Mouse (Mus musculus) layer of hippocampus, postnatal 10 days (tissue): Measurements from ENCODE around the gene Zic1. TPM values are rescaled to one million over a fixed set of nuclear protein-coding genes. Genes with fewer than 3 reads are reported as not detected.

Experiments used
- DNase-seq, 2 experiments: peaks; one replicate each; pipeline ENCODE4 v3.0.0; 2021; ENCODE audit warnings: low spot score in 2 of 2
- total RNA-seq, 2 experiments: library from RNA; stranded (reverse); gene quantifications; 2 replicates each; pipeline ENCODE4 v1.2.3; 2021

Zic1 gene
- total RNA-seq, 2 experiments from 2014 or later: 16.7 to 25.1 TPM

DNA sequence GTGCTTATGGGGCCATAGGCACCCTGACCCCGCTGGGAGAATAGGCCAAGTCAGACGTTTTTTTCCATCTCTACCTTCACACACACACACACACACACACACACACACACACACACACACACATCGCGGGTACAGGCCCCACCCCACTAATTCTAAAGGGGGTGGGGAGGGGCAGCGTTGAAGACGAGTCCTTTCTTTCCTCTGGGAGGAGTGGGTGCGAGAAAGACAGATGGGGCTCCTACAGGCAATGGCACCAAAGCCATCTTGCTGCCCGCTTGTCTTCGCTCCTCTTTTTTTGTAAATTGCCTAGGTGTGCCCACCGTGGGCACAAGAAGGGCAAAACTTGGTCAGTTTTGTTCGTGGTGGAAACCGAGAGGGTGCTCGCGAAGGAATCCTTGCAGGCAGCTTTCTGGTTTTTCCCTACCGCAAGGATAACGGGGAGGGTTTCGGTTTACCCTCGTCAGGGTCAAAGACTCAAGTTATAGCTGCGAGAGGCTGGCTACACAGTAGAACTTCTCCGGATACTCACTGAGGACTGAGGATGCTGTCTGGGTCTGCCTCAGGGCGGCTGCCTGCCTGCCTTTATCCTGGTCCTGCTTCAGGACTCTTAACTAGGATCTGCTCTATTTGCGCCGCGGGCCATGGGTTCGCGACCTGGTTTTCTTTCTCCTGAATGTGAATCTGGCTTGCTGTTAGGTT, 3.8 kb upstream of the Zic1 start:
- no peak for DNase-seq

DNA sequence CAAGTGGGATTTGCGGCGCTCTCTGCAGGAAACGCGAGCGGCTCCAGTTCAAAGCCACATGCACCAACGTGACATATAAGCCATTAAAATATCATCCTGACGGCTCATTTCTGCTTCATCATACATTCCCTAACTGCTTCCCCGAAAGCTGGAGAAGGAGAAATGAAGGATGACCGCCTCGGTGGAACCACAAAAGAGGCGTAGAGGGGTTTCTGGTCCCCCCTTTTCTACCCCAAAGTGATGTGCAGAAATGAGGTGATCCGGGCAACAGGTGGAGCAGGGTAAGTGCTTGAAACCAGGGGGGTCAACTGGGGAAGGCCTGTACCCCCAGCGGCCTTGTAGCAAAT, 3.3 kb upstream of the Zic1 start:
- no peak for DNase-seq

- no peak for DNase-seq
Observed at GRCm38 (mm10) chr9:91368150-91368549, 2.5 kb upstream of the Zic1 start.

DNA sequence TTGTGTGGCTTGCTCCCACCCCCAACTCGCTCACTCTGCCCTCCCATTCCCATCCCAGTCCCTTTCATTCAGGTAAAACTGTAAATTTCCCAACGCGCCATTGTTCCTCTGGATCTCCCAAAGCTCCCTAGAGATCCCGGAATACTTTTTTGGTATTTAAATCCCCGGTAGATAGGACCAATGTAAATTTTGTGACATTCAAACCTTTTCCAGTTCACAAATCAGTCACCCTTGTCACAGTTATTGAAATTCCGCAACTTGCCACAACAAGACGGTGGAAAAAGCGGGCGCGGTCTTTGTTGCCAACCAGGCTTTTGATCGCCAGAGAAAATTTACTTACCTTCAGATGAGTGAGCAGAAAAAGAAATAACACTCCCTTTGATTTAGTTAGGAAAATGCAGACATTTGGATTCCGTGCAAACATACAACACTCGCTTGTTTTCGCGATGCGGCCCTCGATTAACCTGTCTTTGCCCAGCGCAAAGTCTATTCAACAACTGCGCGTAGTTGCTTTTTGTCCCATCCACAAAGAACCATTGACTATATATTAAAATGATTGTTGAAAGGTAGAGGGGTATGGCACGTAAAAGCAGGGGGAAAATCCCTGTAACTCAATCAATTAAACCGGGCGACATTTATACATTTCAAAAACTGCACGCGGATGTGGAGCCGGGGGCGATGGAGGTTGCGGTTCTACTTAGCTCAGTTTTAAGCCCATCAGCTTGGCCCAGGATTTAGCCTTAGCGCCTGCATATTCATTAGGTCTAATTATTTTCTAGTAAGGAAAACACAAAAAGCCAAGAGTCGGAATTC, 1.6 kb upstream of the Zic1 start:
- peak in 1 of 2 experiments; percentile 17 for DNase-seq

- DNase-seq: no peak
Observed at GRCm38 (mm10) chr9:91366226-91366998, 802 bp upstream of the Zic1 start.

DNA sequence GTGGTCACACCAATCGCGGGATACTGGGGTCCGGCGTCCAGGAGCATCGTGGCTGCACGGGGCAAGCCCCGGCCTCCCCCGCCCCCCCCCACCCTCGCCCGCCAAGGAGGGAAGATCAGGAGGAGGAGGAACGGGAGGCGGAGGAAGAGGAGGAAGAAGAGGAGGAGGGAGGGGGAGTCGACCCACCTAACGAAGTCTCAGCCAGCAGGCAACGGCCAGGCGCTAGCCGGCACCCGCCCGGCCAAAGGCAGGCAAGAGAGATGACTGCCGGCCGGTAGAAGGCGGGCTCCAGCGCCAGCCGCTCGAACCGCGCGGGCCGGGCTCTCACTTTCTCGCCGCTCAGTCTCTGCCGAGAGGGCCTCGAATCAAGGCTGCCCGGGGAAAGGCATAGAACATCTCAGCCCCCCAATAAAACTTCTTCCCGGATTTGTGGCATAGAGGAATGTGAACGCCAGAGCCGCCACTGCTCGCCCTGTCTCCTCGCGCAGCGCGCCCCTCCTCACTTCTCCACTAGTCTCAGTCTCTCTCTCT, 574 bp downstream of the Zic1 start:
- DNase-seq: peak in 1 of 2 experiments; percentile 61

GRCm38 (mm10) chr9:91364127-91364970, 1.3 kb downstream of the Zic1 start:
- DNase-seq: peak in 1 of 2 experiments; percentile 52

- DNase-seq: no peak
Observed at GRCm38 (mm10) chr9:91363814-91364126, 1.8 kb downstream of the Zic1 start.

GRCm38 (mm10) chr9:91363011-91363730, 2.4 kb downstream of the Zic1 start:
- peak in 1 of 2 experiments; percentile 18 for DNase-seq

DNA sequence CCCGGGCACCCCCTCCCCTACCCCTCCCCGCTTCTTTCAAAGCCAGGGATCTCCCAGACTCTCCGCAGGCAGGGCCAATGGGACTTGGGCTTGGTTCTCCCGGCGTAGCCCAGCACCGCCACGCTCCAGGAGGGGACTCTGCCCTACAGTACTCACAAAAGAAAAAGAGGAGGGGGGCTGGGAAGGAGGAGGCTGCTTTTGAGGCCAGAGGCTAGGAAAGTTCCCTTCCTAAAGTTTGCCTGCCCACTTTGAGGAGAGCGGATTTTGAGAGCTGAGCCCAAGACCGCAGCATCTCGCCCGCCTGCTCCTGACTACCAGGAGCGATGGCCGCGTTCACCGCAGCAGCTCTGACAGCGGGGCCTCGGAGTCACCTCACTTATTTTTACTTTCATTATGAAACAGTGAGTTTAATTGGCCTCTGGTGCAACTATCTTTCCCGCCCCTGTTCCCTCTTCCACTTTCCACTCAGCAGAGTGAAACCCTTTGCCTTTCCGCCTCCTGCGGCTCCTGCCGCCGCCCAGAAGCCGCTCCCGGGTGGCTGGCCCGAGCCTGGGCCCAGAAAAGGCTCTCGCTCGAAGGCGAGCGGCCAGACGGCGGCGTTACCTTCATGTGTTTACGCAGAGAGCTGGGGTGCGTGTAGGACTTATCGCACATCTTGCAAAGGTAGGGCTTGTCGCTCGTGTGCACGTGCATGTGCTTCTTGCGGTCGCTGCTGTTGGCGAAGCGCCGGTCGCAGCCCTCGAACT, 3.6 kb downstream of the Zic1 start, which contains the start of gene Zic4:
Gene Zic4 (plus strand): TSS at position 558 of the 746 bp plus-strand sequence.
- peak in 1 of 2 experiments; percentile 56 for DNase-seq

GRCm38 (mm10) chr9:91361033-91361855, 4.4 kb downstream of the Zic1 start:
- peak in 1 of 2 experiments; percentile 44 for DNase-seq

DNA sequence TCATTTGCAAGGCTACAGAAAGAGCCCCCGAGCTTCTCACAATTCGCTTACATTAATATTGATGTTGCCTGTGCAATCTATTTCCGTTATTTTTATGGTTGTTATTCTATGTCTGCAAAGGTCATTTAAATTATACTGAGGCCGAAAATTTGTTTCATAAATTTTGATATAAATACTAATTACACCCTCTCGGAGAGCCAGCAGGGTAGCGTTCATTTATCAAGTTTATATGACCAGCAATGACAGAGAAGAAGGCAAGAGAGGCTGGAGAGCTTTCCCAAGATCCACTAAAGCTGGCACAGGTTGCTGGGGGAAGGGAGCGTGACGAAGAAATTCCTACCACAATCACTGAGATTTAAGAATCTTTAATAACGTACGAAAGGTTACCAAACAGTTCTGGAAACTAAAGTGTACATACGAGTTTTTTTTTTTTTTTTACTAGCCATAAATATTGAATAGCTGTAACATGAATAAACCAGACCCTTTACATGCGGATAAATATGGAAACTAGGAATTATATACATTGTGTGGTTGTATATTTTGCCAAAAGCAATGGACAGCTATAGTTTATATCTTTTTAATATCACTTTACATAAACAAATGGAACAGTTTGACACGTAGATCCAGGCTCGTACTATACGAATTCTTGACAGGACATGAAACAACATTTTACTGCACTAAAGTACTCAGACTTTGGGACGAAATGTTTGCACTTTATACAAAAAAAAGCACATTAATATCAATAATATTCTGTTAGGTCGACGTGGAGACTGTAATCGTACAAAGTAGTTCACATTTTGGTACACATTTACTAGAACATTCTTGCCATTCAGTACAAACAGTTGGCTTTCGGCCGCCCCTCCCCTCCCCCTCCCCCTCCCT, 5.2 kb downstream of the Zic1 start:
- DNase-seq: no peak

- peak in 1 of 2 experiments; percentile 20 for DNase-seq
Observed at GRCm38 (mm10) chr9:91358851-91359687, 6.5 kb downstream of the Zic1 start.

GRCm38 (mm10) chr9:91357321-91357720, 8.3 kb downstream of the Zic1 start:
- no peak for DNase-seq

GRCm38 (mm10) chr9:91356353-91356740, 9.3 kb downstream of the Zic1 start:
- no peak for DNase-seq

DNA sequence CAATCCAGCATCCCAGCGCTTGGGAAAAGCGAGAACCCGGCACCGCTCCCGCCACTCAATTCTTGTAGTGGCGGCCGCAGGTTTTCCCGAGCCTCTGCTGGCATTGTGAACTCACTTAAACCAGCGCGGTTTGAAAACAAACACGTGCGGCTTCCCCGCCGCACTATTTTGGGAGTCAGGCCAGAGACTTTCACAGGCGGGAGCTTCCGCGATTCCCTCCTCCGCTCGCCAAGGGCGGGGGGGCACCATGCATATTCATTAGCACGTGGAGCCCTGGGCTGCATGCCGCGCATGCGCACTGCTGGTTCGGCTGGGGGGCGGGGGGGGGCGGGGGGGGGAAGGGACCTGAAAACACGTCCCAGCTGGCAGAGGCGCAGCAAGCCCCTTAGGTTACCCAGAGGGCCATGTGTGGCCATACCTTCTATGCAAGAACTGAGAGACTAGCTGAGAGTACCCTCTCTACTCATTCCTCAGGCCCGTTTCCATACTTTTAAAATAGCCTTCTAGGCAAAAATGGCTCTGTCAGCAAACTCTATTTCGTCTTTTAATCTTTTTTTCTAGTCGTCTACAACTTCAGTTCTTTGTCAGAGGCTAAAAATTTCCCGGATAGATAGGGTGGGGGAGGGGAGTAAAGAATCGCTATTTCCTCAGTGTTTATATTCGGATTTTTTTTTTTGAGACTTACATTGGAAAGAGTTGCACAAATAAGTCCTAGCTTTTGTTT, 9.8 kb downstream of the Zic1 start:
- DNase-seq: peak; percentile 67 to 79
